Mouse (Mus musculus) heart, embryonic 11.5 days (tissue): ENCODE results near the gene Stk39. TPM values are rescaled to one million over a fixed set of nuclear protein-coding genes. Genes with fewer than 3 reads are reported as not detected.
A peak's percentile ranks its signal among the peaks of the same experiment; 100 is the strongest.

ENCODE experiments used
- ATAC-seq: fragments of 200-750 bp; cut with Nextera tagmentation; replicated peaks from 2 replicates; pipeline ENCODE4 v1.8.0; 2017; ENCODE audit warnings: moderate library complexity; ENCODE audit not compliant: insufficient number of reproducible peaks, low FRiP score, low TSS enrichment
- H3K27ac ChIP-seq: fragments of 300-500 bp; sonication (generic); 2 replicates; pipeline ENCODE4 v1.5.1; 2014; ENCODE audit warnings: mild to moderate bottlenecking, low read depth, low read length
- H3K27me3 ChIP-seq: fragments of 300-500 bp; sonication (generic); 2 replicates; pipeline ENCODE4 v1.6.1; 2014; ENCODE audit warnings: mild to moderate bottlenecking, low read length, mixed read lengths; ENCODE audit not compliant: control insufficient read depth, insufficient read depth
- H3K36me3 ChIP-seq: fragments of 300-500 bp; sonication (generic); 2 replicates; pipeline ENCODE4 v1.6.1; 2014; ENCODE audit warnings: mild to moderate bottlenecking, low read length, moderate library complexity, mixed read lengths; ENCODE audit not compliant: control insufficient read depth, insufficient read depth
- H3K4me1 ChIP-seq: fragments of 300-500 bp; sonication (generic); 2 replicates; pipeline ENCODE4 v1.6.1; 2014; ENCODE audit warnings: low read length; ENCODE audit not compliant: control insufficient read depth, insufficient read depth
- H3K4me2 ChIP-seq: fragments of 300-500 bp; sonication (generic); 2 replicates; pipeline ENCODE4 v1.6.1; 2014; ENCODE audit warnings: mild to moderate bottlenecking, moderate library complexity
- H3K4me3 ChIP-seq: fragments of 300-500 bp; sonication (generic); 2 replicates; pipeline ENCODE4 v1.5.1; 2014; ENCODE audit warnings: low read depth, low read length
- H3K9ac ChIP-seq: fragments of 300-500 bp; sonication (generic); 2 replicates; pipeline ENCODE4 v1.6.1; 2014; ENCODE audit warnings: mild to moderate bottlenecking, low read depth, low read length, moderate library complexity
- H3K9me3 ChIP-seq: fragments of 300-500 bp; sonication (generic); replicated peaks from 2 replicates; pipeline ENCODE4 v1.6.1; 2016; ENCODE audit warnings: low read length; ENCODE audit not compliant: control insufficient read depth
- whole genome bisulfite sequencing: fragments of 180-500 bp; shearing (Covaris S2); extraction: QIAGEN DNeasy Blood & Tissue Kit; methylation state at CpG from one replicate; pipeline ENCODE4 v1.1.7; 2014; ENCODE audit not compliant: insufficient replicate concordance; 5-methylcytosine and 5-hydroxymethylcytosine counted together
- polyA plus RNA-seq: library from polyadenylated mRNA; unstranded; fragments of >200 nt; fragmentation: Nextera tagmentation; extraction: Ambion mirVana; gene quantifications from 2 replicates; pipeline ENCODE4 v1.2.1, GENCODE M21; 2014

Gene Stk39
- polyA plus RNA-seq, result 58.3 and 66.5 TPM in 2 replicates

DNA sequence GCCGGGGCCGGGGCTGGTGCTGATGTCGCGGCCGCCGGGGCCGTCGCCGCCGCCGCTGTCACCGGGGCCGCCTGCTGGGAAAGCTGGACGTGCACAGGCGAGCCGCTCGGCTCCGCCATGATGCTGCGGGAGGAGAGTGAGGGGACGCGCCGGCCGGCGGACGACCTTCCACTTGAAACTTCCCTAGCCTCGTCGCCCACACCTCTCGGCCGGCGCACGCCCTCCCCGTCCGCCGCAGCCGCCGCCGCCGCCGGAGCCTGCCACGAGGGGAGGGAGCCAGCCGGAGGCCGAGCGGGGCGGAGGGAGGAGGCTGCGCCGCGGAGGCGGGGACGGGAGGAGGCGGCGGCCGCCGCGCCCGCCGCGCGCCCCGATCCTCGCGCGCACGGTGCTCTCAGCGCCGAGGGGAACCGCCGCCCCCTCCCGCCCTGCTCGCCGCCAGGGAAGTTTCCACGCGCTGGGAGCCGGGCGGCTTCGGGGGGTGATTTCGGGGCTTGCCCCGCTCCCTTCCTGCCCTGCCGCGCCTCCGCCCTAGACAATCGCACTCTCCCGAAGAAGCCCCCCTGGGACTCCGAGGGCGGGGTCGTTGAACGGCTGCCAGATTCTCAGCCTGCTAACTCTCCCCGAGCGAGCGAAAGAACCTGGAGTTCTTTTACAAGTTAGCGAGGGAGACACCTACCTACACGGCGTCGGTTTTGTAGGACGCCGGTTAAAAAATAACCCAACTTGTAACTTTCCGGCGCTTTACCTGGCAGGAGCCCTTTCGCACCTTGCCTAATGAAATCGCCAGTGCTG is at the start of gene Stk39:
Gene Stk39, minus strand, starts transcription at position 510 of the 792 bp plus-strand sequence.
- Histone ChIP-seq H3K27me3 (no peaks in the 10 kb centered on the region), H3K4me1 (peaks cover 23% of the 10 kb centered on the region), H3K9me3 (no peaks in the 10 kb centered on the region), H3K4me2 (peak within 1 kb of the TSS; percentile 88), H3K27ac (peak within 1 kb of the TSS; percentile 95), H3K36me3 (no peaks in the 10 kb centered on the region), H3K4me3 (peak within 1 kb of the TSS; percentile 93), H3K9ac (peak within 1 kb of the TSS; percentile 97)
- under 1% methylated on average over 58 of the region's 99 CpGs for WGBS
- ATAC-seq, result peak; percentile 79

DNA sequence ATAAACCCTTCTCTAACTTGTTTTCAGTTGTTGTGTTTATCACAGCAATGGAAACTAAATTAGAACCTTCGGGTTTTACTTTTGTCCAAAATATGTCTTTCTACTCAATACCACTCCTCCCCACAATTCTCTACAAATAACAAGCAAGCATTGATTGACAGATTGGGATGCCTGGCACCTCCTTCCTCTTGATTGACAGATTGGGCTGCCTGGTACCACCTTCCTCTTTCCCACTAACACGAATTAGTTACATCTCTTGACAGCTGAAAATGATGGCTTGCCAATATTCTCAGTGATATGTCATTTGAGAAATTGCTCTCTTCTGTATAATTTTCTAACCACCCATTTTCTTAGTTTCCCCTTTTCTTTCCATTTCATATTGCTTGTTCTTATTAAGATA is 43.3 kb upstream of the Stk39 start:
- WGBS, result 56% methylated on average over 2 of the region's 2 CpGs
- Histone ChIP-seq H3K4me2 (no peak overlapping the region), H3K9me3 (no peaks in the 10 kb centered on the region), H3K4me3 (no peak overlapping the region), H3K4me1 (no peaks in the 10 kb centered on the region), H3K27ac (no peak overlapping the region), H3K27me3 (no peaks in the 10 kb centered on the region), H3K36me3 (no peaks in the 10 kb centered on the region), H3K9ac (no peak overlapping the region)
- ATAC-seq, result no peak

DNA sequence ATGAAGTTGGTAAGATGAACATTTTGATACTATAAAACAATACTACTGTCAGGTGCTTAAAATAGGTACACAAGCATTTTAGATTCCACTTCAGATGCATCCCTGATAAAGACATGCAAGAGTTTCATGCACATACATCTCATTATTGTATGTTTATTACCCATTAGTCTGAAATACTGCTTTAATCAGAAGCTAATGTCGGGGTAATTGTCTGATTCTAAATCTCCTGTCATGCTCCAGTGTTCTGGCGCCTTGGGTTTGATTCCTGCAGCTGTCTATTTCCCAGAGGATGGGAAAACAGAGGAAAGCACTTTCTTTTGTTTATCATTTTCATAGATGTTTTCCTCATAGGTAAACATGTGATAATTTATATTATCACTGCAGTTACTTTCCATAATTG is 31.1 kb upstream of the Stk39 start:
- H3K4me1 ChIP-seq, result no peaks in the 10 kb centered on the region
- no peak overlapping the region for H3K27ac ChIP-seq
- H3K27me3 ChIP-seq, result no peaks in the 10 kb centered on the region
- 88% methylated on average over 2 of the region's 2 CpGs for WGBS
- no peak overlapping the region for H3K9ac ChIP-seq
- no peak for ATAC-seq
- H3K9me3 ChIP-seq, result no peaks in the 10 kb centered on the region
- no peaks in the 10 kb centered on the region for H3K36me3 ChIP-seq
- H3K4me2 ChIP-seq, result no peak overlapping the region
- no peak overlapping the region for H3K4me3 ChIP-seq

DNA sequence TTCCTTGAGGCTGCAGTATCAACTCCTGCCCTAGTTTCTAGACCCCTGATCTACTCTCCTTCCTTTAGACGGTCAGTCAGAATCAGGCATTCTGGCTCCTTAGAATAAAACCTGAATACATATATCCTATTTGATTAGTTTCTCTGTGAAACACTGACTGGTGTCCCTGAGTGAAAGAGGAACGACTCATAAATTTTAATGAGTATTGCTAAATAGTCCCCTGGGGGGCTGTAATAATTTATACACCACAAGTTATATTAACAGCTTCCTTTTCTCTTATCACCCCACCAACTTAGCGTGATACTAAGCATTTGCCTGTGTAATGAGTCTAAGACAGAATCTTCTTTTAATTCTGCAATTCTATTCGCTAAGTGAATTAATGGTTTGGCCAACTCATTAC is 30.7 kb upstream of the Stk39 start:
- Histone ChIP-seq H3K9ac (no peak overlapping the region), H3K4me1 (no peaks in the 10 kb centered on the region), H3K27ac (no peak overlapping the region), H3K4me3 (no peak overlapping the region), H3K27me3 (no peaks in the 10 kb centered on the region), H3K9me3 (no peaks in the 10 kb centered on the region), H3K4me2 (no peak overlapping the region), H3K36me3 (no peaks in the 10 kb centered on the region)
- 79% methylated on average over 4 of the region's 4 CpGs for WGBS
- ATAC-seq, result no peak

DNA sequence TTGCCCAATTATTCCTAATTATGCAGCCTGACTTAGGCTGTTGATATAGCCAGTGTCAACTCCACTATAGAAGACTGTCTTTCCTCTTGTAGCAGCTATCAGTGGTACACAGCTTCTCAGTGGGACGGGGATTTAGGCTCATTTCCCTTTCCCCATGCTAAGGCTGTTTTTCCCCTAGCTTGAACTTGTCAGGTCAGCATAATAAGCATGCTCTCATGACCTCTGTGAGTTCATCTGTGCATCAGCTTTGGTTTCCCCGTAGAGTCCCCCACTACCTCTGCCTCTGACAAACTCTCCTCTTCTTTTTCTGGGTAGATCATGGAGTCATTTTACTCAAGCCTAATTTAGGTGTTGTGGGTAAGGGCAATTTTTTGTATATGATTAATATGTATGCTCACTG is 30.2 kb upstream of the Stk39 start:
- H3K4me3 ChIP-seq, result no peak overlapping the region
- no peaks in the 10 kb centered on the region for H3K36me3 ChIP-seq
- no peak overlapping the region for H3K9ac ChIP-seq
- H3K27me3 ChIP-seq, result no peaks in the 10 kb centered on the region
- 48% methylated on average over 2 of the region's 2 CpGs for WGBS
- H3K4me2 ChIP-seq, result no peak overlapping the region
- no peaks in the 10 kb centered on the region for H3K9me3 ChIP-seq
- no peak overlapping the region for H3K27ac ChIP-seq
- H3K4me1 ChIP-seq, result no peaks in the 10 kb centered on the region
- ATAC-seq, result no peak

DNA sequence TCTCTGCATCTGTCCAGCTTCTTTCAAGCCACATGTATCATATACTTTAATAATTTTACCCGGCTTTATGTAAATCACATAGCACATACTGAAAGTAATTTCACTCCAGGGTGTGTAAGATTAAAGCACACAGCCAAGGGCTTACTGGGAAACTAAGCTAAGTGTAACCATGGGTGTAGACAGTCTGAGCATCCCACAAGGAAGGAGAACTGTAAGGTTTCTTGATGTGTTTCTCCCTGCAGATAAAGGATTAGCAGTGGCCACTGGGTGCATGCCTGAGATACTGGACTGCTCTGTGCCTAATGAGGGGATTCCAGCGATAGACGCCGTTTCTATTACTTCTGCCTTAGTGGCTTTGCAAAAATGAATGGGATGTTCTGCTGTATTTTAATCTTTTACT is 14.2 kb upstream of the Stk39 start:
- Histone ChIP-seq H3K27me3 (no peaks in the 10 kb centered on the region), H3K4me2 (no peak overlapping the region), H3K27ac (no peak overlapping the region), H3K9me3 (no peaks in the 10 kb centered on the region), H3K9ac (no peak overlapping the region), H3K4me1 (no peaks in the 10 kb centered on the region), H3K36me3 (no peaks in the 10 kb centered on the region), H3K4me3 (no peak overlapping the region)
- ATAC-seq, result no peak
- WGBS, result 65% methylated on average over 4 of the region's 4 CpGs

DNA sequence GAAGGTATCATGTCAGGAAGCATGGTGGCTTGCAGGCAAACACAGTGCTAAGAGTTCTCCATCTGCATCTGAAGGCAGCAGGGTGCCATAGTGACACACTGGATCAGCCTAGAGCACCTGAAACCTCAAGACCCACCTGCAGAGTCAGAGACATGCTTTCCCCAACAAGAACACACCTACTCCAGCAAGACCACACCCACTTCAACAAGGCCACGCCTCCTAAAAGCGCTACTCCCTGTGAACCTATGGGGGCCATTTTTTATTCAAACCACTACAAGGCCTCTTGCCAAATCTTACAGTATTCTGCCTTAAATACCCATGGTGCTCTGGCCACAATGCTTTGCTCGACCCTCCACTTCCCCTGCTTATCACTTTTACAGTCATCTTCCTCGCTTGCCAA is 13.1 kb upstream of the Stk39 start:
- H3K4me1 ChIP-seq, result no peaks in the 10 kb centered on the region
- H3K9me3 ChIP-seq, result no peaks in the 10 kb centered on the region
- no peak overlapping the region for H3K9ac ChIP-seq
- H3K27me3 ChIP-seq, result no peaks in the 10 kb centered on the region
- no peak overlapping the region for H3K27ac ChIP-seq
- H3K36me3 ChIP-seq, result no peaks in the 10 kb centered on the region
- no peak for ATAC-seq
- H3K4me2 ChIP-seq, result no peak overlapping the region
- WGBS, result 38% methylated on average over 4 of the region's 4 CpGs
- H3K4me3 ChIP-seq, result no peak overlapping the region

DNA sequence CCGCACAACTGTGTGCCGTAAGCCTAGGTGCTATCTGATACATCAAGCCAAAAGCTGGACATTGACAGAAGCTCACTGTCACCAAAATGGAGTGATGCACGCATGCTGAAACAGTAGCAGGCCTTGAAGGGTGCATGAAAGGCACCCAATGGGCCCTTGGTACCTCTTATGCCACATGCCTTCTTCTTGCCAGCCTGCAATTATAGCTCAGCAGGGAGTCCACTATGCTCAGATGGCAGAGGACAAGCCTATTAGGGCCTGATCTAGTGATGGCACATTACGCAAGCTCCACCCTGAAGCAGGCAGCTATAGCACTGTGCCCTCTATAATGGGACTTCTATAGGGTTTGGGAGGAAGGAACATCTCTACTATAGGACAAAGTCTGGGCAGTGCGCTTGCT is 10.8 kb upstream of the Stk39 start:
- Histone ChIP-seq H3K27me3 (no peaks in the 10 kb centered on the region), H3K27ac (no peak overlapping the region), H3K4me3 (no peak overlapping the region), H3K4me1 (no peaks in the 10 kb centered on the region), H3K4me2 (no peak overlapping the region), H3K36me3 (no peaks in the 10 kb centered on the region), H3K9me3 (no peaks in the 10 kb centered on the region), H3K9ac (no peak overlapping the region)
- WGBS, result 84% methylated on average over 5 of the region's 5 CpGs
- ATAC-seq, result no peak

DNA sequence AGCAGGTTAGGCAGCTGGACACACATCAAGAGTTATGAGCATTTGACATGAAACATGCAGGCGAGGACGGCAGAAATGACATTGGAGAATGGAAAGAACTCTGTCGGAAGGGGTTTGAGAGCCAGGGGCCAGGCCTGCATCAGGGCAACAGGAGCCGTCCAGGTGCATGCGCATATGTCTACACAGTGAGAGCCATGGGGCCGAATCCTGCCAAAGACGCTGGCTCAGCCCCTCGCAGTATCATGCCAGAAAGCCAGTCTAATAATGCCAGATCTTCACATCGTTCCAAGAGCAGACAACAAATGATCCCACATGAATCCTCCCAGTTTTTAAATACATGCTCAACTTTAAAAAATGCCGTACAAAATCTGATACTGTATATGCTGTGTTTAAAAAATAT is 7.8 kb upstream of the Stk39 start:
- Histone ChIP-seq H3K4me2 (no peak overlapping the region), H3K9me3 (no peaks in the 10 kb centered on the region), H3K4me1 (no peaks in the 10 kb centered on the region), H3K27me3 (no peaks in the 10 kb centered on the region), H3K4me3 (no peak overlapping the region), H3K36me3 (no peaks in the 10 kb centered on the region), H3K9ac (no peak overlapping the region), H3K27ac (no peak overlapping the region)
- 85% methylated on average over 10 of the region's 10 CpGs for WGBS
- no peak for ATAC-seq
